Mouse (Mus musculus): ENCODE measurements at regions not wholly inside any gene's neighbourhood (a gene's known extent, or its start where the extent isn't known, plus 50 kb on each side); places are given as distances from the start of the nearest gene placed in this dataset.

GRCm38 (mm10) chr4:12837097-12837426, 665.2 kb upstream of the Fam92a start:
- 58% methylated on average over 1 of the region's 1 CpGs for WGBS
- Histone ChIP-seq H3K4me1 (ENCODE audit: control insufficient read depth, insufficient read depth, low read length) (no peaks in the 10 kb centered on the region), H3K4me3 (replicated peaks; ENCODE audit: control insufficient read depth, low read depth, low read length) (no peak overlapping the region), H3K27ac (ENCODE audit: control insufficient read depth, insufficient read depth, low read depth, low read length, poor library complexity) (no peak overlapping the region)
- TF ChIP-seq POLR2A (IDR thresholded peaks at IDR 0.05; ENCODE audit: borderline replicate concordance, control insufficient read depth, low read depth, low read length) (no peak), CTCF (IDR thresholded peaks at IDR 0.05; ENCODE audit: control insufficient read depth, insufficient read depth, low read length) (no peak)

DNA sequence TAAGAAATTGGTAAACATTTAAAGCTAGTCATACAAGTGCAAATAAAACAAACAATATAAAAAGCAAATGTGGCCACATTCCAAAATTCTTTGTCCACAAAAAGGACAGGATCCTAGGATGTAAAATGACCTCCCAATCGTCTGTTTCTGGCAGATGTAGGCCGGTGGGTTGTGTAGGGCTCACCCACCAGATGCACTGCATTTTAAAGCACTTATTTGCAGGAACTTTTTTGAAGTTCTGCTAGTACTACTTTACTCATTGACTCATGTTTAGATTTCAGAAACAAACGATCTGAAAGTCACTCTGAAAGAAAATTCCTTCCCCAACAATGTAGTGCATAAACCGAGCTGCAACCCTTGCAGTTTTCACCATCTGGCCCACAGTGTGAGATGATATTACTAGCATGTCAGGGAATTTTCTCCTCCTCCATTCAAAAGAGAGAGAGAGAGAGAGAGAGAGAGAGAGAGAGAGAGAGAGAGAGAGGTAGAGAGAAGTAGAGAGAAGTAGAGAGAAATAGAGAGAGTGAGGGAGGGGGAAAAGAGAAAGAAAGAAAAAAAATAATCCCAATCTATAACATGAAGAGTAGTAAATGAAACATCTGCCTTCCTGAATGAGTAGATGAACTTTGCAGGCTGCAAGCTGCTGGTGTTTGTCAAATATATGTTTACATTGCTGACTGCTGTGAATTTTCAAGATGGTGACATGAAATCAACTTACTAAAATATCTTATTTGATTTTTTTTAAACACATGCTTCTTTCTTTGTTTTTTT, 664.7 kb upstream of the Fam92a start:
- H3K4me3 ChIP-seq (replicated peaks; ENCODE audit: control insufficient read depth, low read depth, low read length) = no peak overlapping the region
- no peaks in the 10 kb centered on the region for H3K4me1 ChIP-seq (ENCODE audit: control insufficient read depth, insufficient read depth, low read length)
- no peak overlapping the region for H3K27ac ChIP-seq (ENCODE audit: control insufficient read depth, insufficient read depth, low read depth, low read length, poor library complexity)
- WGBS = 66% methylated on average over 4 of the region's 4 CpGs
- TF ChIP-seq POLR2A (IDR thresholded peaks at IDR 0.05; ENCODE audit: borderline replicate concordance, control insufficient read depth, low read depth, low read length) (no peak), CTCF (IDR thresholded peaks at IDR 0.05; ENCODE audit: control insufficient read depth, insufficient read depth, low read length) (no peak)

DNA sequence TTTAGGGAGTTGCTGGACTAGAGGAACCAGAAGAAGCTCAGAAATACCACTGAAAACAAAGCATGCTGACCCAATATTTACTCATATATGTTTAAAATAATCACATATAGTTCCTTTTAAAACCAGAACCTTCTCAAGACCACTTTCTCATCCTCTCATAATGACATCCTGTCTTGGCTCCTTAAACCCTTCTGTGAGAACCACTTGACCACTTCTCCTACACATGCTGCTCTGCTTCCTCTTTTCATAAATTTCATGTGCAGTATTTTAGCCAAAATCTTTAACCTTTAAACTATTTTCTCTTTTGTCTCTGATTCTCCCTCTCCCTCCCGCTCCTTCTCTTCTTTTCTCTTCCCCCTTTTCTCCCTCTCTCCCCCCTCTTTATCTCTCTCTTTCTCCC, 654.6 kb upstream of the Fam92a start:
- TF ChIP-seq CTCF (IDR thresholded peaks at IDR 0.05; ENCODE audit: control insufficient read depth, insufficient read depth, low read length) (no peak), POLR2A (IDR thresholded peaks at IDR 0.05; ENCODE audit: borderline replicate concordance, control insufficient read depth, low read depth, low read length) (no peak)
- 19% methylated on average over 1 of the region's 1 CpGs for WGBS
- no peaks in the 10 kb centered on the region for H3K4me1 ChIP-seq (ENCODE audit: control insufficient read depth, insufficient read depth, low read length)
- no peak overlapping the region for H3K4me3 ChIP-seq (replicated peaks; ENCODE audit: control insufficient read depth, low read depth, low read length)
- no peak overlapping the region for H3K27ac ChIP-seq (ENCODE audit: control insufficient read depth, insufficient read depth, low read depth, low read length, poor library complexity)

DNA sequence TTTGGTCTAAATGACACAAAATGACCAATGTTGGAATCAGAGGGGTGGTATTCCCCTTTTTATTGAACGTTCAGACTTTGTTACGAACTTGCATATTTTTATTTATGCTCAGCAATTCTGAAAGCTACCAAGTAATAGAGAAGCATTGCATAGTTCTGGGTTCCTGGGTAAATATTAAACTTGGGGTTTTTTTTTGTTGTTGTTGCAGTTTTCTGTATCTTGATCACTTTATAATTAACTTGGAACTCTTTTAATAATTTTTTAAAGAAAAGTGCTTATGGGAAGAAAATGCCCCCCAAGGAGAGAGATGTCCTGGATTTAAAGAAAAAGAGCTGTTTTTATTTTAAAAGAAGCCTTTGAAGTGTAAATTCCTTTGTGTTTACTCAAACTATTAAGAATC, 642.4 kb upstream of the Fam92a start:
- Histone ChIP-seq H3K4me1 (ENCODE audit: control insufficient read depth, insufficient read depth, low read length) (no peaks in the 10 kb centered on the region), H3K4me3 (replicated peaks; ENCODE audit: control insufficient read depth, low read depth, low read length) (no peak overlapping the region), H3K27ac (ENCODE audit: control insufficient read depth, insufficient read depth, low read depth, low read length, poor library complexity) (no peak overlapping the region)
- 82% methylated on average over 2 of the region's 2 CpGs for WGBS
- TF ChIP-seq POLR2A (IDR thresholded peaks at IDR 0.05; ENCODE audit: borderline replicate concordance, control insufficient read depth, low read depth, low read length) (no peak), CTCF (IDR thresholded peaks at IDR 0.05; ENCODE audit: control insufficient read depth, insufficient read depth, low read length) (no peak)

GRCm38 (mm10) chr4:12801186-12801585, 629.4 kb upstream of the Fam92a start:
- no peak overlapping the region for H3K27ac ChIP-seq (ENCODE audit: control insufficient read depth, insufficient read depth, low read depth, low read length, poor library complexity)
- WGBS = 82% methylated on average over 3 of the region's 3 CpGs
- no peaks in the 10 kb centered on the region for H3K4me1 ChIP-seq (ENCODE audit: control insufficient read depth, insufficient read depth, low read length)
- no peak overlapping the region for H3K4me3 ChIP-seq (replicated peaks; ENCODE audit: control insufficient read depth, low read depth, low read length)
- TF ChIP-seq POLR2A (IDR thresholded peaks at IDR 0.05; ENCODE audit: borderline replicate concordance, control insufficient read depth, low read depth, low read length) (no peak), CTCF (IDR thresholded peaks at IDR 0.05; ENCODE audit: control insufficient read depth, insufficient read depth, low read length) (no peak)

DNA sequence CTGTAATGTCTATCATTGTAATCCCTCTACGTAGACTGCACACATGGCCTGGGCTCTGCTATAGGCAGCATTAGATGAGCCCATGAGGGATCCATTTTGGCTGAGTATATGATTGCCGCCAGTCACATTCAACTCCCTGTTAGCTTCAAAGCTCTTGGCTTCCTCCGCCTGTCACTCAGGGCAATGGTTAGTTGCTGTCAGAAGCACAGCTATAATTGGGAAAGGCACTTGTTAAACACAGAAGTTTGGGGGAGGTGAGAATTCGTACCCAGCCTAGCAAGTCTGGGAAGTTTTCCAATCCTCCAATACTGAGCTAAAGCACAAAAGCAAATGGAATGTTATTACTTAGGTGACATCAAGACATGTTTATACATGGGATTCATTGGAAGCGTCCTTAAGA, 627.7 kb upstream of the Fam92a start:
- TF ChIP-seq POLR2A (IDR thresholded peaks at IDR 0.05; ENCODE audit: borderline replicate concordance, control insufficient read depth, low read depth, low read length) (no peak), CTCF (IDR thresholded peaks at IDR 0.05; ENCODE audit: control insufficient read depth, insufficient read depth, low read length) (no peak)
- no peak overlapping the region for H3K27ac ChIP-seq (ENCODE audit: control insufficient read depth, insufficient read depth, low read depth, low read length, poor library complexity)
- no peak overlapping the region for H3K4me3 ChIP-seq (replicated peaks; ENCODE audit: control insufficient read depth, low read depth, low read length)
- 87% methylated on average over 5 of the region's 5 CpGs for WGBS
- no peaks in the 10 kb centered on the region for H3K4me1 ChIP-seq (ENCODE audit: control insufficient read depth, insufficient read depth, low read length)

- Histone ChIP-seq H3K27ac (ENCODE audit: control insufficient read depth, insufficient read depth, low read depth, low read length, poor library complexity) (no peak overlapping the region), H3K4me3 (replicated peaks; ENCODE audit: control insufficient read depth, low read depth, low read length) (no peak overlapping the region), H3K4me1 (ENCODE audit: control insufficient read depth, insufficient read depth, low read length) (no peaks in the 10 kb centered on the region)
- TF ChIP-seq CTCF (IDR thresholded peaks at IDR 0.05; ENCODE audit: control insufficient read depth, insufficient read depth, low read length) = no peak
- WGBS = 59% methylated on average over 11 of the region's 11 CpGs
Observed at GRCm38 (mm10) chr4:12792764-12793422, 621.1 kb upstream of the Fam92a start.

DNA sequence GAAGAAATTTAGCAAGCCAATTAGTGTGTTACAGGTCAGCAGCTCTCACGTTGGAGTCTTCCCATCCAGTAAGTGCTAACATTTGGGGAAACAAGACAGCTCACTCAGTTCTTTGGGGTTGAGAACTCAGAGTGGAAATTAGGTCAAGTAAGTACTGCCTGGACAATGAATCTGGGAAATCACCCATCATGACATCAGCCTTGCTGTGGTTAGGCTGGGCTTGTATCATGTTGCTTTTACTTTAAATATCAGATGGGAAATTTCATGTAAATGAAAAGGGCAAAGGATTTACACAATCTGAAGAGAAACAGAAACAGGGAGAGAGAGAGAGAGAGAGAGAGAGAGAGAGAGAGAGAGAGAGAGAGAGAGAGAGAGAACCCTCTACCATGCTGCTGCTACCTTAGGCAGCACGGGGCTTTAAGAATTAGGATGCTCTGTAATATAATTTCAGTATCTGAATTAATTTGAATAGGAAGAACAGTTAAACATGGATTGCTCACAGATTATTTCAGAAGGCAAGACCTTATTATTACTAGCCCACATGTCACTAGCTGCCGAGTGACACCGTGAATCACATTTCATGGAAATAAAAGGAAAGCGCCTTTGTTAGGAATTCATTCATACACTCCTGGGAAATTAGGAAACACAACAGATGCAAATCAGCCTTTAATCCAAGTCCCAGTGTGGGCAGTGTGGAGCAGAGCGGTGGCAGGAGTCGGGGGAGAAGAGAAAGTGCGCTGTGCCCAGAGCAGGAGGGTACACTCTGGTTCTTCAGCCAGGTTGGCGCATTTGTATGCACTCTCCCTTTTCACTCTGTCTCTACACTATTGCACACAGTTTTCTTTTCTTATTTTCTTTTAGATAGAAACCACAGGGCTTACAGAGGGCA, 620.2 kb upstream of the Fam92a start:
- TF ChIP-seq POLR2A (IDR thresholded peaks at IDR 0.05; ENCODE audit: borderline replicate concordance, control insufficient read depth, low read depth, low read length) = no peak
- TF ChIP-seq CTCF (IDR thresholded peaks at IDR 0.05; ENCODE audit: control insufficient read depth, insufficient read depth, low read length) = no peak
- Histone ChIP-seq H3K27ac (ENCODE audit: control insufficient read depth, insufficient read depth, low read depth, low read length, poor library complexity) (no peak overlapping the region), H3K4me1 (ENCODE audit: control insufficient read depth, insufficient read depth, low read length) (no peaks in the 10 kb centered on the region), H3K4me3 (replicated peaks; ENCODE audit: control insufficient read depth, low read depth, low read length) (no peak overlapping the region)
- 87% methylated on average over 9 of the region's 9 CpGs for WGBS

All from bone marrow, adult 2 months (tissue).